Mouse (Mus musculus): ENCODE data around the gene Lypd8.
"Not testable (repeated sequence)": the region's sequence is repeated elsewhere in the genome, so short reads cannot be mapped to it uniquely, and the experiment has no call there.

Gene Lypd8

DNA sequence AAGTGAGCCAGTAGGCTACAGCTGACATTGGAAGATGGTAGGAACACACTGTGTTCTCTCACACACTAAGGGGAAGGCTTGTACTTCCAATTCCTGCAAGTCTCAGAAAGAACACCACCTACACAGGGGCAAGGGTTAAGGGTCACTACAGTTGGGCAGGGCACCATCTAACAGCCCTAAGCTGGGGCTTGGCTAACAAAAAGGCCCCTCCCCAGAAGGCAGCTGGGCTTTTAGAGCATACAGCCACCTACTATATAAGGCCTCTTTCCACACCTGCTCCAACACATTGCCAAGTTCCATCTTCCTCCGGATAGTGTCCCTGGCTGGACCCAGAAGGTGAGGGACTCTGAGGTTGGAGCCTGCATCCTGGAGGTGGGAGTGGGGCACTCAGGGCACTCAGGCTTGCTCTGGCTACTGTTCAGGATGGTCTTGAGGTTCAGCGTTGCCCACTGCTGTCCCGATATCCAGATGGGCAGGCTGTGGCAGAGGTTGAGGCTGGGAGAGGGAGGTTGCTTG lies at the start of gene Lypd8:
TSS of gene Lypd8 (plus strand) at position 281 of the 516 bp plus-strand sequence.
- no peak for DNase-seq

DNA sequence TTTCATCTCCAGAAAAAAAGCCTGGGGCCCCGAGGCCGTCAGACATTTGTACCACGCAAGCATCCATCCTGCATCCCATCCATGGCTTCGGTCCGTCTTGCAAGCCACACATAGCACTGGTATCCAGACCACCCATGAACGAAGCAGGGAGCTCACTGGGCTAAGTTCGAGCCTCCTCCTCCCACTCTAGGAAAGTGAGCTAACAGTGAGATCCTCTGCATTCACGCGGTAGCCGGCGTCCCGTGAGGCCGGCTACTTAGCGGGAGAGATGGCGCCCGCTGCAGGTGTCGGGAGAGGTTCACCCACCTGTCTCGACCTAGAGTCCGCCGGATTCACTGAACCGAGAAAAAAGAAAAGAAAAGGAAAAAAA lies 49.0 kb upstream of the Lypd8 start:
- DNase-seq, result no peak

DNA sequence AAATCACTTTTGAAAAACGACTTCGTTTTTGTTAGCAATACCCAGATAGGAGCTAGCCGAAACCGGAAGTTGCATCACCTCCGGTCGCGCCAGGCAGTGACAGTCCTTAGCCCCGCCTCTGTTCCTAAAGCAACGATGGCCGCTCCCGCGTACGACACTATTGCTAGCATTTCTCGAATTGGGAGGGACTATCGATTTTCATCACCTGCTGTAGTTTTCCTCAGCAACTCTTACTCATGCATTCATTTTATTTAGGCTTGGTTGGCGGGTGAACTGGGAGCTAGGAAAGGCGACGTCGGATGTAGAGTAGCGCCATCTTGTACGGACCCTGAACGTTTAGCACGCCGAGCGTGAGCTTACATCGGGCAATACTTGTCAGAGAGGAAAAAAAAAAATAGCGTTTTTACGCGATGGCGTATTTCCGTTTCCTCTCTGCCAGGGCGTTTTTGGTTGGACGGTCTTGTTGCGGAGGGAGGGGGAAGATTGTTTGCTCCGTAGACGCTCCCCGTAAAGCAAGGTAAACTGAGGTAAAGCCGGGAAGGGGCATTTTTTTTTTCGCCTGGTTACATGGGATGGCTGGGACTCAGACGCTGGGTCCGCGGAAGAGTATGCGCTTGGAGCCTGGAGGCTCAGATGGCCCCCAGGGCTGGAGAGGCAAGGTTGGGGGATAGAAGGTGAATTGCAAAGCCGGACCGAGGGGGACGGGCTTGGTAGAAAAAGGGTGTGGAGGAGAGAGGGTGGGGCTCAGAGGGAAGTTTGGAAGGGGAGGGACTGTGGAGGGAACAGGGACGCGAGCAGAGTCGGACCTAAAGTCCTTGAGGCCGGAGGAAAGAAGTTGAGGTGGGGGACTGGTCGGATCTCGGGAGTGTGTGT lies 48.3 kb upstream of the Lypd8 start, which contains the start of the genes Zfp672 and Sh3bp5l:
TSS of gene Zfp672 (minus strand) at position 64 of the 873 bp plus-strand sequence.
TSS of gene Sh3bp5l (plus strand) at position 449 of the 873 bp plus-strand sequence.
- DNase-seq, result peak; percentile 90 to 93

DNA sequence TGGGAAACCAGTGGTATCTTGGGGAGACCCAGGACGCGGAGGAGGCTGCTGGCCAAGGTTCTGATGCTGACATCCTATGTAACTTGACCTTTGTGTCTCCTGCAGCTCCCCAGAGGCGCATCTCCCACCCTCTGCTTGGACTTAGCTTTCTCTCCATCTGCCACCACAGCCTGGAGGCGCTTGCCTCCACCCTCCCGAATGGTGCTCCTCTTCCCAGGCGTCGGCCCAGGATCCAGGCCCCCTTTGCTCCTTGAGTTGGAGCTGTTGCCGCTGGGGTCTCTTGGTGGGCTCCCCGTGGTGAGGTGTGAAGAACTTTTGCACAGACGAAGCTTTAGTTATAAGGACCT lies 47.7 kb upstream of the Lypd8 start:
- DNase-seq, result peak; percentile 22 to 40

DNA sequence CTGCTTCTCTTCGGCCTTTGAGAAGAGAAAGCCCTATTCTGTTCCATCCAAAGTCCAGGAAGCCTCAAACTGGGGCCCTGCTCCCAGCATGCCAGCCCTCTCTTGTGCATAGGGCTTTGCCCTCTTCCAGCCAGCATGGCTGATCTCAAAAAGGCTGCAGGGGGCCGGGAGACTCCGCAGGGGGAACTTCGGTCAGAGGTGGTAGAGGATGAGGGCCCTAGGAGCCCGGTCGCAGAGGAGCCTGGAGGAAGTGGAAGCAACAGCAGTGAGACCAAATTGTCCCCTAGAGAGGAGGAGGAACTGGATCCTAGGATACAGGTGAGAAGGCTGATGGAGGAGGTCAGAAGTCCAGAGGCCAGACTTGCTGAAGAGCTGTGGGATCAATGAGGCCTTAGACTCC lies 47.3 kb upstream of the Lypd8 start:
- DNase-seq, result no peak

DNA sequence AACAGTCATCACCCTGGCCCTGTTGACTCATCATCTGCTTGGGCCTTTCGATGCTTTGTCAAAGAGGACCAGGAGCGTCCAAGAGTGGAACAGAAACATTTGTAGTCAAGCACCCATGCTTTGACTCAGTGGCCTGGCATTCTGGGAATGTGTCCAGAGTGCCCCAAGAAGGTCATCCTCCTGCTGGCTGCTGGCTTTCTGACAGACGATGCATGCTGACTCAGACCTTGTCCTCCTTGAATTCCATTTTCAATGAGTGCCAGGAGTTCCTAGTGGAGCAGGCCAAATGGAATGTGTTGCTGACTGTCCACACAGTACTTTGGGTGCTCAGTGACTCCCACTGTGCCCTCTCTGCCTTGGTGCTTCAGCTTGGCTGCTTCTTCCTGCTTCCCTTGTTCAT lies 44.1 kb upstream of the Lypd8 start:
- DNase-seq, result peak; percentile 47 to 57

DNA sequence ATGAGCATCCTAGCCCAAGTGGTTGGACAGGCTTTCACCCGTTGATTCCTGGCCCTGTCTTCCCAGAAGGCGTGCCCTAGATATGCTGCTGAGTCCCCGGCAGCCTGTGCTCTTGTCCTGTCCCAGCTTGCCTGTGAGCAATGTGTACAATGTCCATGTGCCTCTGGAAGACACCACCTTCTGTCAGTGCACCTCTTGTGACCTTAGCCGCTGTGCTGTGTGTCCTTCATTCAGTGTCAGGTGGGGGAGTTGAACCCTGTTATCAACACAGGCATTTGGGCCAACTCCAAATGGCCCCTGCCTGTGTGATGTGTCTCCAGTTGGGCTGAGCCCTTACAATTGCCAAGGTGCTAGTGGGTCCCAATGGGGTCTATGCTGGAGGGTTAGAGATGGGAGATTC lies 32.1 kb upstream of the Lypd8 start:
- no peak for DNase-seq

DNA sequence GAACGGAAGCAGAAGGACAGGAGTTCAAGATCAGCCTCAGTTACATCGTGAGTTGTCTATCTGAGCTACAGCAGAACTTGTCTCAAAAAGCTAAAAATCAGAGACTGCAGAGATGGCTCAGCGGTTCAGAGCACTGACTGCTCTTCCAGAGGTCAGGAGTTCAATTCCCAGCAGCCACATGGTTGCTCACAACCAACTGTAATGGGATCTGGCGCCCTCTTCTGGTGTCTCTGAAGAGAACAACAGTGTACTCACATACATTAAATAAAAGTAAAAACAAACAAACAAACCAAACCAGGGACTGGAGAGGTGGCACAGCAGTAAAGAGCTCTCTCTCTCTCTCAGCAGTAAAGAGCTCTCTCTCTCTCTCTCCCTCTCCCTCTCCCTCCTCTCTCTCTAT lies 28.2 kb upstream of the Lypd8 start:
- no peak for DNase-seq

DNA sequence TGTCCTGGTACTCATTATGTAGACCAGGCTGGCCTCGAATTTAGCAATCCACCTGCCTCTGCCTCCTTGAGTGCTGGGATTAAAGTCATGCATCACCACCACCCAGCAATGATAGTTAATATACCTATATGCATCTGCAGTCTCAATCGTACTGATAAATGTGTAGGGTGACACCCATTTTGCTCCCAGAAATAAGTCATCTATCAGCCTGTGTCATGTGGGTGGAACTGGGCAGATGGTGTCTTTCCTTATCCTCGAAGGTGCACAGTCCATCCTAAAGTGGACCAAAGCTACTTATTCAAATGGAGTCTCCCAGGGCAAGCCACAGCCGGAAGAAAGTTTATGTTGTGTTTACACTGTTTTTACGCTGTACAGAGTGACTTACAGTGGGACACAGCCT lies 27.7 kb upstream of the Lypd8 start:
- no peak for DNase-seq

DNA sequence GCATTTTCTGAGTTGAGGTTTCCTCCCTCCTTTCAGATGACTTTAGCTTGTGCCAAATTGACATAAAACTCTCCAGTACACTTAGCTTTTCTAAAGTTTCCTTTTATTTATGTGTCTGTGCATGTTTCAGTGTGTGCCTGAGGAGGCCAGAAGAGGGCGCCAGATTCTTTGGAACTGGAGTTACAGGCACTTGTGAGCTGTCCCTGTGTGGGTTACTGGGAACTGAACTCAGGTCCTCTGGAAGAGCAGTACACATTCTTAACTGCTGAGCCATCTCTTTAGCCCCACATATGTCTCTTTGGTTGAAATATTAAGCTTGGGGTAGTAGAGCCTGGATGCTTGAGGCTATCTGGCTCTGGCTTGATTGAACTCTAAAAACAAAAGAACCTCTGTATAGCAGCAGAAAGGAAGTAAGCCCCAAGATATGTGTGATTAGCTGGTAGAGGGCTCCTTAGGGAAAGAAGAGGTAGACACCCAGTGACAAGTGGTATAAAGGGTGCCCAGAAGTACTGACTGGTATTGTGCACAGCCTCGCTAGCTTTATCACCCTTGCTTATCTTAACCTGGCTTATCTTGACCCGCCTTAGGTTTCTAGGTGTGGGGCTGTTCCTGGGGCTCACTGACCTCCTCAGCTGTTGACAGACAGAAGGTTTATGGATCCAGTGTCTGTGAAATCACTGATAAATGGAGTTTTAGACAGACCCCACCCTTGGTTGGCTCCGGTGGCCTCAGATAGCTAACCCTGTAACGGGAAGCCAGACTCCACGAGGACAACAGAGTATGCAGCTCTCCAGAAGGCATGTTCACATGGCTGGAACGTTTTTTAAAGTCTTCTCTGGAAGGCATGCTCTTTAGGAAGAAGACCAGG lies 25.9 kb upstream of the Lypd8 start:
- DNase-seq, result no peak

DNA sequence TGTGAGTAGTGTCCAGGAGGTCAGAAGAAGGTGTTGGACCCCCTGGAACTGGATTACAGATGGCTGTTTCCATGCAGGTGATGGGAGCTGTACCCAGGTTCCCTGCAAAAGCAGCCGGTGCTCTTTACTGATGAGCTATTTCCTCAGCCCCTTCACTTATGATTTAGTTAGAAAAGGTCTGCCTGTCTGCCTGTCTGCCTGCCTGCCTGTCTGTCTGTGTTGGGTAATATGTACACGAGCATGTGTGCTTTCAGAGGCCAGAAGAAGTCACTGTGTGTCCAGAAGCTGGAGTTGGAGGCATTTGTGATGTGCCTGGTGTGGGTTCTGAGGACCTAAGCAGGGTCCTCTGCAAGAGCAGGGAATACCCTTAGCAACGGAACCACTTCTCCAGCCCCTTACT lies 25.1 kb upstream of the Lypd8 start:
- no peak for DNase-seq

DNA sequence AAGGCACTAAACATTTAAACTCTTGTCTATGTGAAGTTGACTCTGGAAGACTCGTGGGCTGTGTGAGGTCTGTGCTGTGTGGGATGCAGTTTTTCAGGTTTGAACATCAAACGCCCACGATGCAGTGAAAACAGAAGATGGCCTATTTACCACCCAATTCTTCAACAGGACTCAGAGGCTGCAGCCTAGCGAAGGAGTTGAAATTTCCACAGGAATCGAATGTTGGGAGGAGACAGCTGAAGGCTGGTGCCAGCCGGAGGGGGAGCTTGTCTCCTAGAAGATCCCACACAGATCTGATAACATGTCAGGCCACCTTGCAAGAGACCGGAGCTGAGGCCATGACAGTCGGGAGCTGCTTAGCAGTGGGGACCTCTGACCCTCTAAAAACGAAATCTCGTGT lies 24.4 kb upstream of the Lypd8 start:
- DNase-seq, result no peak

DNA sequence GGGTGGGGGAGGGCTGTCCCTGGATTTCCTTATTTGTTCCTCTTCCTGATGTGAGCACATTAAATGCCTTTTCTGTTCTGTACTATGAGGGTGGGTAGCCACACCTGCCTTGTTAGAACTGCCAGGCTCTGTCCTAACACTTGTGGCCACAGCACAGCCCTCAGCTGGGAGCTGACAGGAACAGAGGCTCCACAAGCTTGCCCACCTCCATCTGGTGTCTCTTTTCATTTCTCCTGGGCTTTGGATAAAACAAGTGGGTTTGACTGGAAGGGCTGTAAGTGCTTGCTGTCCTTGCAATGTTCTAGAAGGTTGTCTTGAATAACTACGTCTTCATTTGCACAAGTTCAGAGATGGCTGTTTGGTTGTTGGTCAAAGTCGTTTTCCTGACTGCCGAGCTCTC lies 23.9 kb upstream of the Lypd8 start:
- no peak for DNase-seq

DNA sequence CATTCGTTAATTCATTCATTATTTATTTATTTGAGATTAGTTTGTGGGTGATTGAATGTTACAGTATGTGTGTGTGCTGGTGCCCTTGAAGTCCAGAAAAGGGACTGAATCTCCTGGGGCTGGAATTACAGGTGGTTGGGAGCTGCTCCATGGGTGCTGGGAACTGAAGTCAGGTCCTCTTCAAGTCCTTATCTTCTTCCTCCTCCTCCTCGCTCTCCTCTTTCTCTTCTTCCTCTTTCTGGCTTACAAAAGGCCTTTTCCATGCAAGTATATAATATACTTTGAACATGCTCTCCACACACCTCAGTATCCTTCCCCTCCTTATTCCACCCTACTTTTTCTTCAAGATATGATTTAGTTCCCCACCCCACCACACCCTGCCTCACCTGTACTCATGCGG lies 21.8 kb upstream of the Lypd8 start:
- no peak for DNase-seq

DNA sequence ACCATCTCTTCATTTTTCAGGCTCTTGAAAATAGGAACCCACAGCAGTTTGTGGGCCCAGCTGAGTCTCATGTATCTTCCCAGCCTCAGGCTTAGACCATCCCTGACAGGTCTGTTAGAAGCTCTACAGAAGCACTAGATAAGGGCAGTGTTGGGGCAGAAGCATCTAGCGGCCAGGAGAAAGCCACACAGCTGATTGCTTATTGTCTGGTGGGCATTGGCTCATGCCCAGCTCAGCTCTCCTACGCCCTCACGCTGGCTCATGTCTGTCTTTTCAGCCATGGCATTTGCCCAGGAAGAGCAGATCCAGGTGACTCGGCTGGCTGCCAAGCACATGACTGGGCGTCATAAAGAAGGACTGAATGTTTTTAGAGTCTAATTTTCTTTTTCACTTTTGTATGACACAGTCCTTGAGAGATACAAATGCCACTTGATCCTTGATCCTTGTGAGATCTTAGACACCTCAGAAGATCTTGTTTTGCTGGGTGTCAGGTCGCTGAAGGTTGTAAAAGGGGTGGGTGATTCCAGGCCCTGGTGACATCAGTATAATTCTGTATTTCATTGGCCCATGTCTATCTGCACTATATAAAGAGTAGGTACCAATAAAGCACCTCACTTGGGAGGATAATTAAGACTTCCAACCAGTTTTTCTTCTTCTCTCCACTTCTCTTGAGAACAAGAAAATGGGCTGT lies 20.9 kb upstream of the Lypd8 start:
- DNase-seq, result no peak

DNA sequence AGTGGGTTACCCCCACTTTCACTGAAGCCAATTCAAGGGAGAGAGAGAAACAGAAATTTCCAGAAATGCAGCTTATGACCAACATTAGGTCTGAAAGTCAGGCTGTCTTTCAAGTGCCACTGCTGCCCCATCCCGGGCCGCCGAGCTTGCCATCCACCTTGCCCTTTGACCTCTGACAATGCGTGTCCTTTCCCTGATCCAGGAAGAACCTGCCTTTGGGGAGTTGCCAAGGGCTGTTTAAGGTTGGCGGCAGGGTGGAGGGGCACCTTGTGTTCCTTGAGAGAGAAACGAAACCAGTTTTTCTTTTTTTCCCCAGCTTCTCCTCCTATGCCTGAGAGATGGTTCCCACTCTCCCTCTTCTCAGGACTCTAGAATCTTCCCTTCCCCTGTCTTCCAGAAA lies 16.3 kb upstream of the Lypd8 start:
- not testable (repeated sequence) for DNase-seq

DNA sequence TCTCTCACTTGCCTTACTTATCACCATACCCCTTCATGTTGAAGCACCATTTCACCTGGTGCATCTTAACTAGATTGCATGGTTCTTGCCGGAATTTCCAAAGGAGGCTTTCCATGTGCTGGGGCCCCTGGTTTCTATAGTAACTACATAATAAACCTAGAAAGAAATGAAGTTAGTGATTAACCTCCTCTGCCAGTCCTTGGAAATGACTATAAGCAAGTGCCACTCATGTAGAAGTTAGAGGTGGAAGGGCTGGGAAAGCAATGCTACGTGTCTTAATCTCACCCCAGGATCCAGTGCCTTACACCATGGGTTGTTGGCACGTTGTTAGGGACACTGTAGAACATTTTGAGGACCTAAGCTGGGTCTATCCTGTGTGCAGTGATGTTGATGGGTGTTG lies 14.4 kb upstream of the Lypd8 start:
- no peak for DNase-seq

DNA sequence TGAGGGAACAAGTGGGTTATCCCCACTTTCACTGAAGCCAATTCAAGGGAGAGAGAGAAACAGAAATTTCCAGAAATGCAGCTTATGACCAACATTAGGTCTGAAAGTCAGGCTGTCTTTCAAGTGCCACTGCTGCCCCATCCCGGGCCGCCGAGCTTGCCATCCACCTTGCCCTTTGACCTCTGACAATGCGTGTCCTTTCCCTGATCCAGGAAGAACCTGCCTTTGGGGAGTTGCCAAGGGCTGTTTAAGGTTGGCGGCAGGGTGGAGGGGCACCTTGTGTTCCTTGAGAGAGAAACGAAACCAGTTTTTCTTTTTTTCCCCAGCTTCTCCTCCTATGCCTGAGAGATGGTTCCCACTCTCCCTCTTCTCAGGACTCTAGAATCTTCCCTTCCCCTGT lies 12.7 kb upstream of the Lypd8 start:
- not testable (repeated sequence) for DNase-seq

DNA sequence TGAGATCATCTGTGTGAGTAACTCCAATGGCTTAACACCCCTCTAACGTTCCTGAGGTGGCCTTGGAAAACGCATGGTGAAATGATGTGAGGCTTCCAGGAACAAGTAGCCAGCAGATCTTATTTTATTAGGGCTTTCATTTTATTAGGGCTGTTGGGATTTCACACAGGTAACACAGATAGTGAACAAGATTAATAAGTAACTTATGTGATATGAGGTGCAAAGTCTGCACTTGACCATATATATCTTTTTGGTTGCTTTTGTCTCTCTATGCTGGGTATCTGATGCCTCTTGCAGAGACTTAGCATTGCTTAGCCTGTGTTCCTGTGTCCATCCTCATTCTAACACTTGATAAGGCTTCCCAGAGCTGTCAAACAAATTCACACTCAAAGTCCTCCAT lies 1.6 kb upstream of the Lypd8 start:
- no peak for DNase-seq

DNA sequence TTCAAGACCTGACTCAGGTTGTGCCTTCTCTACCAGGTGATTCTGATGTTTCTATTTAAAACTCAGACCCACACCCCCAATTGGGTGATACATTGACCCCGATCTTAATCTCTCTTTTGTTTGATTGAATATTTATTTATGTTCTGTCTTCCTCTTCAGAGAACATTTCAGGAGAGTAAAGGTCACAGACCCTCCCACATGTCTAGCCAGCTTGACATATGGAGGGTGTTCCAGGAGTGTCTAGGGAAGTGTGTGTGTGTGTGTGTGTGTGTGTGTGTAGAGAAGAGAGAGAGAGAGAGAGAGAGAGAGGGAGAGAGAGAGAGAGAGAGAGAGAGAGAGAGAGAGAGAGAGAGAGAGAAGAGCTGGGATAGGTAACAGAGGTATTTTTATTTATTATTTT lies 1.2 kb upstream of the Lypd8 start:
- DNase-seq, result no peak

DNA sequence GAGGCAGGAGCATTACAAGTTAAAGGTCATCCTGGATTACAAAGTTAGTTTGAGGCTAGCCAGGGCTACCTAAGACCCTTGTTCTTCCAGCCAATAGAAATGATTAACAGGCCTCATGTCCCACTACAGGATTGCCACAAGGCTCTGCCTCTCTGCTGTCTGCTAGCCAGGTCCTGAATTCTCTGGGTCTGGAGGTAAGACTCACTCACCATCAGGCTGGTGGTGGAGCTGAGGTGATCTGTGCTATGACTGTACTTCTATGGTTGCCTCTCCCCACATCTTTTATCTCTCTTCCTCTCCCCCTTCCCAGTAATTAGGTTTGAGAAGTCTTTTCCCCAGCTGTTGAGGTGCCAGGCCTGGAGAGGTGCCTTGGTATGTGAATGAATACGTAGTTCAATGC lies 673 bp downstream of the Lypd8 start:
- no peak for DNase-seq

DNA sequence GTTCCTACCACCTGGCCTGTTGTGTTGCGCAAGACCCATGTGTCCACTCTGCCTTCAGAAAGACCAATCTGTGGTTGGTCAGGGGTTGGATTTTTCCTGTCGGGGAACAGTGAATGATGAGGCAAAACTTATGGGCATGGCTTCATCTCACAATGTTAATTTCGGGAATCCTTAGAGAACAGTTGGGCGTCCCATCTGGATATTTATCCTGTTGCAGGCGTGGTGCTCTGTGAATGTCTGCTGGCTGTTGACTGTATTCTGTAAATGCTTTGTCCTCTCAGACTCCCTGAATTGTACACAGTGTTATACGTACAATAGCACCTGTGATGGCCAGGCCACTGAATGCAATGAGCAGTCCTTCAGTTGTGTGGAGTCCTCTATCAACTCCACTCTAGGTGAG lies 3.6 kb downstream of the Lypd8 start:
- DNase-seq, result no peak

DNA sequence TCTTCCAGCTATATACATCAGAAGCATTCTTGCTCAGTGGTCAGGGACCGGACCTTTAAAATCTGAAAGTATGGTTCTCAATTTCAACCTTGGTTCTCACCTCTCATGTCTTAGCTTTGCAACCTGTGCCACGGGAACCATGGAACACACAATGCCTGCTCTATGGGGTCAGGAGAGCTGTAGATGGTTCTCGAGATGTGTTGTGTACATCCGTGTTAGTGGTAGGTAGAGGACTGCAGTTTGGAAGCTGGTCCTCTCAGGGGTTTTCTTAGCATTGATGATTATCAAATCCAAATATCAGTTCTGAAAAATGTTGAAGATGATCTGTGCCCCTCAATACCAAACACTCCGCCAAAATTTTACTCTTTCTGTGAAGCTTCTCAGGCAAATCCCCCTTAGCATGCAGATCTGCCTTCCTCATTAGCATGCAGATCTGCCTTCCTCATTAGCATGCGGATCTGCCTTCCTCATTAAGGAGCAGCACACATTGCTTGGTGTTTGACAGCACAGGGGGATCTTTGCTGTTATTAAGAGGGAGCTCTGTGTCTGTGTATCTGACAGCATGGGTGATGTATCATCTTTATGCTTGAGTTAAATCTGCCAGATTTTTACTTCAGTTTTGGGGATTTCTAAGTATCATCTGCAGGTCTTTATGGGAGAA lies 21.3 kb downstream of the Lypd8 start:
- no peak for DNase-seq
